Mouse (Mus musculus) intestine, embryonic 15.5 days (tissue): ENCODE measurements around the gene Rab8a. TPM values are rescaled to one million over a fixed set of nuclear protein-coding genes. Genes with fewer than 3 reads are reported as not detected.

Source experiments
- ATAC-seq: fragments of 200-750 bp; cut with Nextera tagmentation; 2 replicates; pipeline ENCODE4 v1.8.0; 2017; ENCODE audit warnings: moderate TSS enrichment, moderate library complexity
- H3K27ac ChIP-seq: fragments of 300-500 bp; sonication (generic); 2 replicates; pipeline ENCODE4 v1.5.1; 2015; ENCODE audit warnings: mild to moderate bottlenecking, inconsistent platforms
- H3K27me3 ChIP-seq: fragments of 300-500 bp; sonication (generic); replicated peaks from 2 replicates; pipeline ENCODE4 v1.6.1; 2015; ENCODE audit warnings: inconsistent platforms
- H3K36me3 ChIP-seq: fragments of 300-500 bp; sonication (generic); 2 replicates; pipeline ENCODE4 v1.6.1; 2015; ENCODE audit warnings: inconsistent platforms
- H3K4me1 ChIP-seq: fragments of 300-500 bp; sonication (generic); replicated peaks from 2 replicates; pipeline ENCODE4 v1.6.1; 2015; ENCODE audit warnings: inconsistent platforms
- H3K4me2 ChIP-seq: fragments of 300-500 bp; sonication (generic); replicated peaks from 2 replicates; pipeline ENCODE4 v1.6.1; 2015; ENCODE audit warnings: mild to moderate bottlenecking, inconsistent platforms
- H3K4me3 ChIP-seq: fragments of 300-500 bp; sonication (generic); replicated peaks from 2 replicates; pipeline ENCODE4 v1.5.1; 2015; ENCODE audit warnings: inconsistent platforms
- H3K9ac ChIP-seq: fragments of 300-500 bp; sonication (generic); 2 replicates; pipeline ENCODE4 v1.6.1; 2015; ENCODE audit warnings: inconsistent platforms
- H3K9me3 ChIP-seq: fragments of 300-500 bp; sonication (generic); 2 replicates; pipeline ENCODE4 v1.6.1; 2016; ENCODE audit warnings: inconsistent platforms
- WGBS: fragments of 180-500 bp; shearing (Covaris S2); methylation state at CpG from one replicate; pipeline ENCODE4 v1.1.7; 2015; 5-methylcytosine and 5-hydroxymethylcytosine counted together
- polyA plus RNA-seq: library from polyadenylated mRNA; unstranded; fragments of >200 nt; fragmentation: Nextera tagmentation; extraction: Ambion mirVana; gene quantifications from 2 replicates; pipeline ENCODE4 v1.2.1, GENCODE M21; 2015

Rab8a gene
- polyA plus RNA-seq, 1 experiment from 2014 or later: 159 TPM

- Histone ChIP-seq H3K4me3 (peak within 1 kb of the TSS; percentile 83), H3K9ac (peak within 1 kb of the TSS; percentile 98), H3K4me1 (peaks cover 21% of the 10 kb centered on the region), H3K27me3 (no peaks in the 10 kb centered on the region), H3K27ac (peak within 1 kb of the TSS; percentile 100), H3K36me3 (peaks cover 11% of the 10 kb centered on the region), H3K9me3 (no peaks in the 10 kb centered on the region), H3K4me2 (peak within 1 kb of the TSS; percentile 77)
- WGBS: under 1% methylated on average over 49 of the region's 49 CpGs
- peak; percentile 89 for ATAC-seq
These were observed 26.1 kb upstream of the Rab8a start, which contains the start of gene Tpm4 for GRCm38 (mm10) chr8:72134756-72135445. Gene Tpm4, plus strand, starts transcription at chr8:72134975.

GRCm38 (mm10) chr8:72135446-72136301 is 25.3 kb upstream of the Rab8a start:
- peak overlapping the region; percentile 83 for H3K4me3 ChIP-seq
- H3K27ac ChIP-seq: peak overlapping the region; percentile 100
- peaks cover 16% of the 10 kb centered on the region for H3K36me3 ChIP-seq
- peak overlapping the region; percentile 77 for H3K4me2 ChIP-seq
- no peaks in the 10 kb centered on the region for H3K27me3 ChIP-seq
- H3K4me1 ChIP-seq: peaks cover 21% of the 10 kb centered on the region
- ATAC-seq: peak; percentile 67
- peak overlapping the region; percentile 98 for H3K9ac ChIP-seq
- no peaks in the 10 kb centered on the region for H3K9me3 ChIP-seq
- under 1% methylated on average over 62 of the region's 62 CpGs for WGBS

GRCm38 (mm10) chr8:72136302-72136978 is 24.6 kb upstream of the Rab8a start:
- peak overlapping the region; percentile 98 for H3K9ac ChIP-seq
- H3K27me3 ChIP-seq: no peaks in the 10 kb centered on the region
- ATAC-seq: peak; percentile 59
- H3K4me3 ChIP-seq: peak overlapping the region; percentile 83
- peak overlapping the region; percentile 77 for H3K4me2 ChIP-seq
- under 1% methylated on average over 18 of the region's 18 CpGs for WGBS
- peaks cover 21% of the 10 kb centered on the region for H3K4me1 ChIP-seq
- peak overlapping the region; percentile 100 for H3K27ac ChIP-seq
- H3K9me3 ChIP-seq: no peaks in the 10 kb centered on the region
- peaks cover 16% of the 10 kb centered on the region for H3K36me3 ChIP-seq

- peaks cover 22% of the 10 kb centered on the region for H3K36me3 ChIP-seq
- H3K4me2 ChIP-seq: peak overlapping the region; percentile 77
- ATAC-seq: no peak
- no peak overlapping the region for H3K27ac ChIP-seq
- no peaks in the 10 kb centered on the region for H3K27me3 ChIP-seq
- no peaks in the 10 kb centered on the region for H3K9me3 ChIP-seq
- peak overlapping the region; percentile 83; the same call in 1 of the 2 replicates for H3K4me3 ChIP-seq
- WGBS: 66% methylated on average over 2 of the region's 2 CpGs
- H3K4me1 ChIP-seq: peaks cover 21% of the 10 kb centered on the region
- no peak overlapping the region for H3K9ac ChIP-seq
These were observed 23.6 kb upstream of the Rab8a start for GRCm38 (mm10) chr8:72137431-72137830.

GRCm38 (mm10) chr8:72138456-72138855 is 22.5 kb upstream of the Rab8a start:
- Histone ChIP-seq H3K27me3 (no peaks in the 10 kb centered on the region), H3K4me1 (peaks cover 17% of the 10 kb centered on the region; the same call in 1 of the 2 replicates), H3K27ac (0 out of 2 replicates have a peak overlapping the region, but pooled peaks have one; percentile 13), H3K9ac (no peak overlapping the region), H3K36me3 (peaks cover 32% of the 10 kb centered on the region), H3K9me3 (no peaks in the 10 kb centered on the region), H3K4me3 (no peak overlapping the region), H3K4me2 (no peak overlapping the region)
- 96% methylated on average over 5 of the region's 5 CpGs for WGBS
- ATAC-seq: no peak

GRCm38 (mm10) chr8:72143256-72143824 is 17.7 kb upstream of the Rab8a start:
- peaks cover 60% of the 10 kb centered on the region for H3K36me3 ChIP-seq
- H3K9me3 ChIP-seq: no peaks in the 10 kb centered on the region
- WGBS: 93% methylated on average over 13 of the region's 13 CpGs
- 0 out of 2 replicates have a peak, but pooled peaks cover 2% of the 10 kb centered on the region for H3K4me1 ChIP-seq
- 0 out of 2 replicates have a peak overlapping the region, but pooled peaks have one; percentile 6 for H3K27ac ChIP-seq
- no peak overlapping the region for H3K4me2 ChIP-seq
- no peak for ATAC-seq
- no peak overlapping the region for H3K4me3 ChIP-seq
- no peak overlapping the region for H3K9ac ChIP-seq
- no peaks in the 10 kb centered on the region for H3K27me3 ChIP-seq

GRCm38 (mm10) chr8:72144345-72144975 is 16.5 kb upstream of the Rab8a start:
- Histone ChIP-seq H3K9ac (no peak overlapping the region), H3K27me3 (no peaks in the 10 kb centered on the region), H3K4me2 (no peak overlapping the region), H3K27ac (no peak overlapping the region), H3K9me3 (no peaks in the 10 kb centered on the region), H3K4me1 (no peaks in the 10 kb centered on the region), H3K36me3 (peaks cover 57% of the 10 kb centered on the region), H3K4me3 (no peak overlapping the region)
- 83% methylated on average over 5 of the region's 5 CpGs for WGBS
- ATAC-seq: no peak

- WGBS: 88% methylated on average over 3 of the region's 3 CpGs
- Histone ChIP-seq H3K27me3 (no peaks in the 10 kb centered on the region), H3K9me3 (no peaks in the 10 kb centered on the region), H3K36me3 (peaks cover 50% of the 10 kb centered on the region), H3K4me2 (no peak overlapping the region), H3K4me1 (no peaks in the 10 kb centered on the region), H3K27ac (no peak overlapping the region), H3K9ac (no peak overlapping the region), H3K4me3 (no peak overlapping the region)
- no peak for ATAC-seq
These were observed 15.5 kb upstream of the Rab8a start for GRCm38 (mm10) chr8:72145511-72145910.

GRCm38 (mm10) chr8:72146056-72146455 is 14.9 kb upstream of the Rab8a start:
- Histone ChIP-seq H3K4me1 (no peaks in the 10 kb centered on the region), H3K4me2 (no peak overlapping the region), H3K9me3 (no peaks in the 10 kb centered on the region), H3K9ac (no peak overlapping the region), H3K4me3 (no peak overlapping the region), H3K27ac (no peak overlapping the region), H3K27me3 (no peaks in the 10 kb centered on the region), H3K36me3 (peaks cover 51% of the 10 kb centered on the region)
- 83% methylated on average over 1 of the region's 1 CpGs for WGBS
- no peak for ATAC-seq

GRCm38 (mm10) chr8:72146556-72146955 is 14.4 kb upstream of the Rab8a start:
- Histone ChIP-seq H3K9me3 (no peaks in the 10 kb centered on the region), H3K9ac (no peak overlapping the region), H3K4me3 (no peak overlapping the region), H3K27ac (peak overlapping the region; percentile 19; the same call in 1 of the 2 replicates), H3K36me3 (peaks cover 55% of the 10 kb centered on the region), H3K4me2 (no peak overlapping the region), H3K4me1 (no peaks in the 10 kb centered on the region), H3K27me3 (no peaks in the 10 kb centered on the region)
- no peak for ATAC-seq
- 86% methylated on average over 3 of the region's 3 CpGs for WGBS

GRCm38 (mm10) chr8:72147266-72147665 is 13.7 kb upstream of the Rab8a start:
- H3K27ac ChIP-seq: peak overlapping the region; percentile 19; the same call in 1 of the 2 replicates
- H3K9me3 ChIP-seq: no peaks in the 10 kb centered on the region
- no peak for ATAC-seq
- H3K4me3 ChIP-seq: no peak overlapping the region
- no peaks in the 10 kb centered on the region for H3K27me3 ChIP-seq
- H3K4me2 ChIP-seq: no peak overlapping the region
- H3K36me3 ChIP-seq: peaks cover 52% of the 10 kb centered on the region
- no peaks in the 10 kb centered on the region for H3K4me1 ChIP-seq
- 48% methylated on average over 2 of the region's 2 CpGs for WGBS
- no peak overlapping the region for H3K9ac ChIP-seq
